Mouse (Mus musculus): ENCODE measurements around the gene Spem2.

GRCm38 (mm10) chr11:69846738-69847688 is 28.7 kb upstream of the Spem2 start:
- TF ChIP-seq CTCF (IDR thresholded peaks at IDR 0.05; ENCODE audit: low read depth) = no peak
- TF ChIP-seq EP300 (IDR thresholded peaks at IDR 0.05; ENCODE audit: low read depth) = no peak
